Comparison of ENCODE assay signal across 27 mouse cellular contexts in genomic region chr11:105449581-105450315, GRCm38 (mm10). TPM values are rescaled to one million over a fixed set of nuclear protein-coding genes. Genes with fewer than 3 reads are reported as not detected.
A peak's percentile ranks its signal among the peaks of the same experiment; 100 is the strongest.
DNase-seq lines count a peak whose midpoint lies in the region; ATAC-seq lines count a peak whose summit lies in the region.
"Had no signal": no experiment of that assay in that cellular context is flagged by ENCODE, and none has a peak within 500 bp of the region (broad histone marks: within the 10 kb centered on the region; RNA-seq: fewer than 3 reads in every experiment).

No protein-coding gene starts in this region.

- no peaks in the 10 kb centered on the region for H3K9me3 ChIP-seq in embryonic facial prominence, embryonic 15.5 days (replicated peaks)
- H3K9me3 ChIP-seq: embryonic facial prominence, embryonic 12.5 days; forebrain, embryonic 15.5 days; heart, embryonic 15.5 days; hindbrain, embryonic 15.5 days; intestine, embryonic 15.5 days; limb, embryonic 10.5 days had no signal

- peak; percentile 59 to 70 for DNase-seq in lung, adult 18-20 months
- DNase-seq in lung, postnatal 14 days: no peak
- peak; percentile 67 for DNase-seq in lung, postnatal 25 days (ENCODE audit: low spot score)
- no peak for DNase-seq in yolk sac, embryonic 10.5 days (ENCODE audit: low spot score)
- no peak for DNase-seq in neural tube, embryonic 10.5 days (ENCODE audit: extremely low spot score, low spot score)
- no peak for DNase-seq in cerebellum, adult 11-12 months
- DNase-seq: adrenal gland, postnatal 25 days; cerebellum, adult 2 months; heart, postnatal 4 days; kidney, postnatal 4 days; layer of hippocampus, adult 9-11 months; liver, postnatal 0 days; retina, postnatal 1 day had no signal

- WGBS in embryonic facial prominence, embryonic 15.5 days: 47% methylated on average over 12 of the region's 12 CpGs

- no peaks in the 10 kb centered on the region for H3K36me3 ChIP-seq in embryonic facial prominence, embryonic 15.5 days
- H3K36me3 ChIP-seq: embryonic facial prominence, embryonic 12.5 days; forebrain, embryonic 15.5 days; heart, embryonic 15.5 days; hindbrain, embryonic 15.5 days; intestine, embryonic 15.5 days; limb, embryonic 10.5 days had no signal

- H3K4me2 ChIP-seq in embryonic facial prominence, embryonic 15.5 days (replicated peaks): no peak overlapping the region
- H3K4me2 ChIP-seq: embryonic facial prominence, embryonic 12.5 days; forebrain, embryonic 15.5 days; heart, embryonic 15.5 days; hindbrain, embryonic 15.5 days; intestine, embryonic 15.5 days had no signal

- no peak overlapping the region for H3K27ac ChIP-seq in embryonic facial prominence, embryonic 15.5 days (replicated peaks)
- H3K27ac ChIP-seq: embryonic facial prominence, embryonic 12.5 days; forebrain, embryonic 15.5 days; heart, embryonic 15.5 days; hindbrain, embryonic 15.5 days; intestine, embryonic 15.5 days; left cerebral cortex, adult 2 months; limb, embryonic 10.5 days had no signal

- 0 out of 2 replicates have a peak, but pooled peaks cover 3% of the 10 kb centered on the region for H3K4me1 ChIP-seq in embryonic facial prominence, embryonic 15.5 days
- H3K4me1 ChIP-seq: embryonic facial prominence, embryonic 12.5 days; hindbrain, embryonic 15.5 days had no signal

- no peaks in the 10 kb centered on the region for H3K27me3 ChIP-seq in embryonic facial prominence, embryonic 15.5 days
- H3K27me3 ChIP-seq: embryonic facial prominence, embryonic 12.5 days; forebrain, embryonic 15.5 days; heart, embryonic 15.5 days; hindbrain, embryonic 15.5 days; intestine, embryonic 15.5 days had no signal

- no peak overlapping the region for H3K4me3 ChIP-seq in embryonic facial prominence, embryonic 15.5 days (replicated peaks)
- H3K4me3 ChIP-seq: embryonic facial prominence, embryonic 12.5 days; forebrain, embryonic 15.5 days; heart, embryonic 15.5 days; hindbrain, embryonic 15.5 days; intestine, embryonic 15.5 days; left cerebral cortex, adult 2 months; limb, embryonic 10.5 days had no signal

- peak; percentile 51; the same call in 1 of the 2 replicates for ATAC-seq in embryonic facial prominence, embryonic 15.5 days (ENCODE audit: insufficient number of reproducible peaks, low FRiP score, low TSS enrichment, low read depth)
- ATAC-seq: forebrain, embryonic 15.5 days; intestine, embryonic 15.5 days; liver, postnatal 0 days had no signal

- no peak overlapping the region for H3K9ac ChIP-seq in embryonic facial prominence, embryonic 15.5 days
- H3K9ac ChIP-seq: embryonic facial prominence, embryonic 12.5 days; forebrain, embryonic 15.5 days; heart, embryonic 15.5 days; hindbrain, embryonic 15.5 days; intestine, embryonic 15.5 days; liver, postnatal 0 days had no signal

RNA-seq across cellular contexts. Expression of gene March10, which starts 6.8 kb away (rescaled TPM):
- polyA plus RNA-seq in embryonic facial prominence, embryonic 15.5 days (2015; fragmentation: Nextera tagmentation; extraction: Ambion mirVana): 0.27 and 0.50 TPM in 2 replicates
- polyA plus RNA-seq: heart, embryonic 15.5 days; intestine, embryonic 15.5 days; kidney, embryonic 14.5 days; limb, embryonic 10.5 days; liver, adult 2 months; liver, postnatal 0 days; neural tube, embryonic 11.5 days; stomach, embryonic 16.5 days; thymus, postnatal 0 days; urinary bladder, adult 2 months had no signal

Comparison
In these comparisons a context has a peak if more than half of its experiments do, and no peak if none do; other contexts are left out.
1. DNase-seq: peak in lung, adult 18-20 months (2 of 2) and lung, postnatal 25 days (single experiment); none in lung, postnatal 14 days (single experiment), yolk sac, embryonic 10.5 days (single experiment), neural tube, embryonic 10.5 days (single experiment) and cerebellum, adult 11-12 months (single experiment).